Mouse (Mus musculus): Measurements from ENCODE around the gene Fam213a. TPM values are rescaled to one million over a fixed set of nuclear protein-coding genes. Genes with fewer than 3 reads are reported as not detected.

Gene Fam213a
- polyA plus RNA-seq, 1 experiment from 2014 or later, result 94.3 TPM

GRCm38 (mm10) chr14:41007641-41008040 lies 5.9 kb downstream of the Fam213a start:
- no peak for DNase-seq (ENCODE audit: low spot score)
- H3K4me3 ChIP-seq (replicated peaks; ENCODE audit: low read length), result no peak overlapping the region
- no peaks in the 10 kb centered on the region for H3K27me3 ChIP-seq (ENCODE audit: control insufficient read depth, insufficient read depth, low read length)
- WGBS, result 48% methylated on average over 5 of the region's 5 CpGs
- H3K4me1 ChIP-seq (replicated peaks; ENCODE audit: control insufficient read depth, insufficient read depth, low read length), result peaks cover 13% of the 10 kb centered on the region
- no peak overlapping the region for H3K4me2 ChIP-seq (replicated peaks)
- no peak overlapping the region for H3K27ac ChIP-seq
- H3K9ac ChIP-seq, result no peak overlapping the region
- H3K36me3 ChIP-seq (replicated peaks; ENCODE audit: control insufficient read depth, insufficient read depth), result no peaks in the 10 kb centered on the region
- H3K9me3 ChIP-seq (ENCODE audit: control insufficient read depth, low read length), result no peaks in the 10 kb centered on the region
- ATAC-seq (ENCODE audit: low FRiP score), result no peak

GRCm38 (mm10) chr14:41006899-41007298 lies 6.7 kb downstream of the Fam213a start:
- Histone ChIP-seq H3K4me3 (replicated peaks; ENCODE audit: low read length) (no peak overlapping the region), H3K27me3 (ENCODE audit: control insufficient read depth, insufficient read depth, low read length) (no peaks in the 10 kb centered on the region), H3K4me2 (replicated peaks) (no peak overlapping the region), H3K4me1 (replicated peaks; ENCODE audit: control insufficient read depth, insufficient read depth, low read length) (peaks cover 13% of the 10 kb centered on the region), H3K27ac (no peak overlapping the region), H3K9me3 (ENCODE audit: control insufficient read depth, low read length) (no peaks in the 10 kb centered on the region), H3K36me3 (replicated peaks; ENCODE audit: control insufficient read depth, insufficient read depth) (0 out of 2 replicates have a peak, but pooled peaks cover 5% of the 10 kb centered on the region), H3K9ac (no peak overlapping the region)
- ATAC-seq (ENCODE audit: low FRiP score) (no peak), DNase-seq (ENCODE audit: low spot score) (no peak)
- 37% methylated on average over 3 of the region's 3 CpGs for WGBS

GRCm38 (mm10) chr14:41006263-41006662 lies 7.3 kb downstream of the Fam213a start:
- Histone ChIP-seq H3K36me3 (replicated peaks; ENCODE audit: control insufficient read depth, insufficient read depth) (peaks cover 11% of the 10 kb centered on the region), H3K9ac (no peak overlapping the region)
- 94% methylated on average over 10 of the region's 10 CpGs for WGBS

GRCm38 (mm10) chr14:41005716-41006115 lies 7.9 kb downstream of the Fam213a start:
- peaks cover 13% of the 10 kb centered on the region for H3K4me1 ChIP-seq (replicated peaks; ENCODE audit: control insufficient read depth, insufficient read depth, low read length)
- H3K4me2 ChIP-seq (replicated peaks), result no peak overlapping the region
- 84% methylated on average over 9 of the region's 9 CpGs for WGBS
- H3K36me3 ChIP-seq (replicated peaks; ENCODE audit: control insufficient read depth, insufficient read depth), result peaks cover 17% of the 10 kb centered on the region
- no peaks in the 10 kb centered on the region for H3K9me3 ChIP-seq (ENCODE audit: control insufficient read depth, low read length)
- DNase-seq (ENCODE audit: low spot score) (no peak), ATAC-seq (ENCODE audit: low FRiP score) (no peak)
- no peaks in the 10 kb centered on the region for H3K27me3 ChIP-seq (ENCODE audit: control insufficient read depth, insufficient read depth, low read length)
- no peak overlapping the region for H3K9ac ChIP-seq
- H3K27ac ChIP-seq, result no peak overlapping the region
- H3K4me3 ChIP-seq (replicated peaks; ENCODE audit: low read length), result no peak overlapping the region

More at GRCm38 (mm10) chr14:41006263-41006662, 7.3 kb downstream of the Fam213a start:
- Histone ChIP-seq H3K4me1 (replicated peaks; ENCODE audit: control insufficient read depth, insufficient read depth, low read length) (peaks cover 13% of the 10 kb centered on the region), H3K4me3 (replicated peaks; ENCODE audit: low read length) (no peak overlapping the region), H3K27me3 (ENCODE audit: control insufficient read depth, insufficient read depth, low read length) (no peaks in the 10 kb centered on the region), H3K9me3 (ENCODE audit: control insufficient read depth, low read length) (no peaks in the 10 kb centered on the region), H3K4me2 (replicated peaks) (no peak overlapping the region), H3K27ac (no peak overlapping the region)
- ATAC-seq (ENCODE audit: low FRiP score) (no peak), DNase-seq (ENCODE audit: low spot score) (no peak)

GRCm38 (mm10) chr14:41004201-41005141 lies 9.1 kb downstream of the Fam213a start:
- Histone ChIP-seq H3K27ac (no peak overlapping the region), H3K27me3 (ENCODE audit: control insufficient read depth, insufficient read depth, low read length) (no peaks in the 10 kb centered on the region), H3K9ac (0 out of 2 replicates have a peak overlapping the region, but pooled peaks have one; percentile 13), H3K4me1 (replicated peaks; ENCODE audit: control insufficient read depth, insufficient read depth, low read length) (peaks cover 13% of the 10 kb centered on the region), H3K4me2 (replicated peaks) (peak overlapping the region; percentile 39), H3K9me3 (ENCODE audit: control insufficient read depth, low read length) (no peaks in the 10 kb centered on the region), H3K4me3 (replicated peaks; ENCODE audit: low read length) (no peak overlapping the region), H3K36me3 (replicated peaks; ENCODE audit: control insufficient read depth, insufficient read depth) (peaks cover 24% of the 10 kb centered on the region)
- ATAC-seq (ENCODE audit: low FRiP score), result no peak
- DNase-seq (ENCODE audit: low spot score), result peak; percentile 33
- WGBS, result 12% methylated on average over 22 of the region's 22 CpGs

- peaks cover 13% of the 10 kb centered on the region for H3K4me1 ChIP-seq (replicated peaks; ENCODE audit: control insufficient read depth, insufficient read depth, low read length)
- peaks cover 43% of the 10 kb centered on the region for H3K36me3 ChIP-seq (replicated peaks; ENCODE audit: control insufficient read depth, insufficient read depth)
- 94% methylated on average over 5 of the region's 5 CpGs for WGBS
Measured at GRCm38 (mm10) chr14:41001576-41001975, 12.0 kb downstream of the Fam213a start.

GRCm38 (mm10) chr14:41000801-41001200 lies 12.8 kb downstream of the Fam213a start:
- ATAC-seq (ENCODE audit: low FRiP score), result no peak

More at GRCm38 (mm10) chr14:41001576-41001975, 12.0 kb downstream of the Fam213a start:
- Histone ChIP-seq H3K4me2 (replicated peaks) (no peak overlapping the region), H3K27me3 (ENCODE audit: control insufficient read depth, insufficient read depth, low read length) (no peaks in the 10 kb centered on the region), H3K9ac (no peak overlapping the region), H3K9me3 (ENCODE audit: control insufficient read depth, low read length) (no peaks in the 10 kb centered on the region), H3K4me3 (replicated peaks; ENCODE audit: low read length) (no peak overlapping the region), H3K27ac (no peak overlapping the region)
- ATAC-seq (ENCODE audit: low FRiP score) (no peak), DNase-seq (ENCODE audit: low spot score) (no peak)

GRCm38 (mm10) chr14:40999904-41000645 lies 13.5 kb downstream of the Fam213a start:
- H3K4me1 ChIP-seq (replicated peaks; ENCODE audit: control insufficient read depth, insufficient read depth, low read length), result peaks cover 12% of the 10 kb centered on the region
- no peak overlapping the region for H3K4me3 ChIP-seq (replicated peaks; ENCODE audit: low read length)
- peaks cover 46% of the 10 kb centered on the region for H3K36me3 ChIP-seq (replicated peaks; ENCODE audit: control insufficient read depth, insufficient read depth)
- no peak overlapping the region for H3K4me2 ChIP-seq (replicated peaks)
- DNase-seq (ENCODE audit: low spot score), result no peak
- H3K27me3 ChIP-seq (ENCODE audit: control insufficient read depth, insufficient read depth, low read length), result no peaks in the 10 kb centered on the region
- no peak overlapping the region for H3K27ac ChIP-seq
- no peak for ATAC-seq (ENCODE audit: low FRiP score)
- 82% methylated on average over 7 of the region's 7 CpGs for WGBS
- no peaks in the 10 kb centered on the region for H3K9me3 ChIP-seq (ENCODE audit: control insufficient read depth, low read length)
- H3K9ac ChIP-seq, result no peak overlapping the region

More at GRCm38 (mm10) chr14:41000801-41001200, 12.8 kb downstream of the Fam213a start:
- Histone ChIP-seq H3K36me3 (replicated peaks; ENCODE audit: control insufficient read depth, insufficient read depth) (peaks cover 43% of the 10 kb centered on the region), H3K27ac (no peak overlapping the region), H3K4me1 (replicated peaks; ENCODE audit: control insufficient read depth, insufficient read depth, low read length) (peaks cover 13% of the 10 kb centered on the region), H3K4me2 (replicated peaks) (no peak overlapping the region), H3K4me3 (replicated peaks; ENCODE audit: low read length) (no peak overlapping the region), H3K9me3 (ENCODE audit: control insufficient read depth, low read length) (no peaks in the 10 kb centered on the region), H3K27me3 (ENCODE audit: control insufficient read depth, insufficient read depth, low read length) (no peaks in the 10 kb centered on the region), H3K9ac (no peak overlapping the region)
- 82% methylated on average over 4 of the region's 4 CpGs for WGBS
- DNase-seq (ENCODE audit: low spot score), result no peak

- DNase-seq (ENCODE audit: low spot score), result no peak
- no peaks in the 10 kb centered on the region for H3K9me3 ChIP-seq (ENCODE audit: control insufficient read depth, low read length)
- WGBS, result 85% methylated on average over 3 of the region's 3 CpGs
- H3K36me3 ChIP-seq (replicated peaks; ENCODE audit: control insufficient read depth, insufficient read depth), result peaks cover 59% of the 10 kb centered on the region
- no peak overlapping the region for H3K27ac ChIP-seq
- H3K9ac ChIP-seq, result no peak overlapping the region
- no peaks in the 10 kb centered on the region for H3K27me3 ChIP-seq (ENCODE audit: control insufficient read depth, insufficient read depth, low read length)
- ATAC-seq (ENCODE audit: low FRiP score), result no peak
- no peak overlapping the region for H3K4me3 ChIP-seq (replicated peaks; ENCODE audit: low read length)
- no peak overlapping the region for H3K4me2 ChIP-seq (replicated peaks)
- H3K4me1 ChIP-seq (replicated peaks; ENCODE audit: control insufficient read depth, insufficient read depth, low read length), result no peaks in the 10 kb centered on the region
Measured at GRCm38 (mm10) chr14:40996171-40996570, 17.4 kb downstream of the Fam213a start.

All from hindbrain, embryonic 14.5 days (tissue).